Mouse (Mus musculus) heart, postnatal 36 days (tissue): ENCODE results near the gene Syt5. TPM values are rescaled to one million over a fixed set of nuclear protein-coding genes. Genes with fewer than 3 reads are reported as not detected.
A peak's percentile ranks its signal among the peaks of the same experiment; 100 is the strongest.

Source experiments
- DNase-seq, 2 experiments: peaks; one replicate each; pipeline ENCODE4 v3.0.0; 2021 to 2022
- intact Hi-C: fragments of 180-260 bp; cut with DNase I; formaldehyde crosslinking; loops from one replicate; pipeline ENCODE4 v1.15.1; 2025
- microRNA-seq, 2 experiments: library from miRNA; unstranded; fragments of <30 nt; microRNA quantifications; one replicate each; pipeline ENCODE4 v1.2.0; 2021; ENCODE audit warnings: borderline number of aligned reads in 2 of 2
- total RNA-seq, 2 experiments: library from RNA; stranded (reverse); gene quantifications; 2 replicates each; pipeline ENCODE4 v1.2.3; 2021

Syt5 gene
- total RNA-seq, 2 experiments from 2014 or later, result 0.54 to 0.89 TPM

GRCm38 (mm10) chr7:4502421-4503090 lies 44.8 kb downstream of the Syt5 start:
- no peak for DNase-seq
- intact Hi-C loops, result no loop called here

DNA sequence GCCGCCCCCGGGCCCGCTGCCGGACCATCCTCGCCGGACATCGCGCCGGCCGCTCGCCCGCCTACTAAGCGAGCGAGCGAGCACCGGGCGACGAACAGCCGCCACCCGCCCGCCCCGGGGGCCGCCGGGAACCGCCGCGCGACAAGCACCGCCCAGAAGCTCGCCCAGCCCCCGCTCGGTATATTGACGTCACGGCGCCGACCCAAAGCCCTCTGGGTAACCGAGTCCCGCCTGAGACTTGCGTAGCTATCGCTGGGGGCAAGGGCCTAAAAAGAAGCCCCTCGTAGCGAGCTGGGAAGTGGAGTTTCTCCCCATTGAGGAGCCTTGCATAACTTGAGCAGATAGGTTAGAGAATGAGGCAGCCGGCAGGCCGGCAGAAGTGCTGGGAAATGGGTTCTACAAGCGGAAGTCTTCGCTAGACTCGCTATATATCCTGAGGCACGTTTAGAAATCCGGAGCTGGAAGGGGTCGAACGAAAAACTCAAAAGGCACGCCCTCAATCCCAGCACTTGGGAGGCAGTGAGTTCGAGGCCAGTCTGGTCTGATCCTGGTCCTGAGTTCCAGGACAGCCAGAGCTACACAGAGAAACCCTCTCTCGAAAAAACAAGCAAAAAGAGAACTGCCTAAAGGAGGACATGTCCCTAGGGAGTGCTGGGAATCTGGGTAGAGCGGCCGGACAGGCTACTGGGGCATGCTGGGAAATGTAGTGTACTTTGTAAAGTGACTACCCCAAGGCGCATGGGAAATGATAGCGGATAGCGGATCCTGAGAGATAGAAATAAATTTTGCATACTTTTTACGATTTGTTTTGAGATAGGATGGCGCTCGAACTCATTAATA lies 45.6 kb downstream of the Syt5 start, which contains the start of gene Ppp1r12c:
Ppp1r12c (minus strand) TSS at position 123 of the 840 bp plus-strand sequence.
- intact Hi-C loops, result no loop called here
- DNase-seq, result peak; percentile 96 to 98

- intact Hi-C loops, result no loop called here
- DNase-seq, result peak; percentile 52 to 62
These were observed 46.4 kb downstream of the Syt5 start for GRCm38 (mm10) chr7:4500892-4501471.

GRCm38 (mm10) chr7:4499034-4499433 lies 48.3 kb downstream of the Syt5 start:
- no peak for DNase-seq

DNA sequence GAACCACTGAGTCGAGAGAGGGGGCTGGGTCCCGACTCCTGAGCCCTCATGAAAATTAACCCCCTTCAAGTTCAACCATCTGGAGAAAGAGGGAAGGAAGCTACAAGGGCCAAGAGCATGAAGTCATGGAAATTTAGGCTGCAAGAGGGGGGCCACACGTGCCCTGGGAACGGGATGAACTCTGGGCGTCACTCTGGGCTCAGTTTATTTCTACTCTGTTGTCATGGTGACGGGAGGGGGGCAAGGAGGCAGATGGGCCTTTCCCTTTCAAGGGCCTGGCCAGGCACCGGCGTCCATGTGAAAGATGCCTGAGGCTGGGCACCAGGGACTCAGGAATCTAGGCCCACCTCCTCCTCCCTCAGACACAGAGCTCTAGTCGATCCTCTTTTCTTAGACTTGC lies 49.1 kb downstream of the Syt5 start:
- intact Hi-C loops, result loop anchor here (5.0 to 10.0 kb wide), 3 partner anchors 427 to 1211 kb away; partner anchors contain the start of genes Myadm, Nat14, Prkcg and Ssc5d
- DNase-seq, result peak; percentile 74 to 83

More at GRCm38 (mm10) chr7:4499034-4499433, 48.3 kb downstream of the Syt5 start:
- intact Hi-C loops, result loop anchor here (5.0 to 10.0 kb wide), 3 partner anchors 426 to 1212 kb away; partner anchors contain the start of genes Myadm, Nat14, Prkcg and Ssc5d

DNA sequence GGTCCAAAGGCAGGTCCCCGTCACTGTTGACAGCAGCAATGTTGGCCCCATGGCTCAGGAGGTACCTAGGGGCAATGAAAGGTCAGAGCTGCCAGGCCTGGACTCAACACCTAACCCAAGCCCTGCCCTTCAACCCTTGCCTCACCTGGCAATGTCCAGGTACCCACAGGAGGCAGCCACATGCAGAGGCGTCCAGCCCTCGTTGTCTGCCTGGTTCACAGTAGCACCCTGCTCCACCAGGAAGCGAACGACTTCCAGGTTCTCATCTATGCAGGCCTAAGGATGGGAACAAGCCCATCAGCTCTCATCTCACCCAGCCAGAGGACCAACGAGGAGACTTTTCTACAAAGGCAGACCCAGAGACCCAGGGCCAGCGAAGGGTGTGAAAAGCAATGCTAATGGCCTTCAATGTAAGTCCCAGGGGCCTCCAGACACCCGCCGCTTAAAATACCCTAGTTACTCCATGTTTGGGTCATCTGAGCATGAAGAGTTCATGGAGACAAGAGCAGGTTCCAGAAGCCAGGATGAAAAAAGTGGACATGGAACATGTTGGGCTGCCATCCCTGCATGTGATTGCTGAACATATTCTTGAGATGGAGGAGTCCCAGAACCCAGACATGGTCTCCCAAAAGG lies 50.0 kb downstream of the Syt5 start:
- DNase-seq, result no peak
- intact Hi-C loops, result loop anchor here (5.0 to 10.0 kb wide), 3 partner anchors 427 to 1210 kb away; partner anchors contain the start of genes Myadm, Nat14, Prkcg and Ssc5d

GRCm38 (mm10) chr7:4496468-4496867 lies 50.9 kb downstream of the Syt5 start:
- intact Hi-C loops, result loop anchor here (5.0 to 10.0 kb wide), 3 partner anchors 428 to 1209 kb away; partner anchors contain the start of genes Myadm, Nat14, Prkcg and Ssc5d
- no peak for DNase-seq

- intact Hi-C loops, result loop anchor here (10.0 kb wide), 2 partner anchors 431 to 571 kb away; partner anchors contain the start of genes Nat14, Ssc5d and U2af2
- no peak for DNase-seq
These were observed 53.4 kb downstream of the Syt5 start for GRCm38 (mm10) chr7:4493991-4494390.

DNA sequence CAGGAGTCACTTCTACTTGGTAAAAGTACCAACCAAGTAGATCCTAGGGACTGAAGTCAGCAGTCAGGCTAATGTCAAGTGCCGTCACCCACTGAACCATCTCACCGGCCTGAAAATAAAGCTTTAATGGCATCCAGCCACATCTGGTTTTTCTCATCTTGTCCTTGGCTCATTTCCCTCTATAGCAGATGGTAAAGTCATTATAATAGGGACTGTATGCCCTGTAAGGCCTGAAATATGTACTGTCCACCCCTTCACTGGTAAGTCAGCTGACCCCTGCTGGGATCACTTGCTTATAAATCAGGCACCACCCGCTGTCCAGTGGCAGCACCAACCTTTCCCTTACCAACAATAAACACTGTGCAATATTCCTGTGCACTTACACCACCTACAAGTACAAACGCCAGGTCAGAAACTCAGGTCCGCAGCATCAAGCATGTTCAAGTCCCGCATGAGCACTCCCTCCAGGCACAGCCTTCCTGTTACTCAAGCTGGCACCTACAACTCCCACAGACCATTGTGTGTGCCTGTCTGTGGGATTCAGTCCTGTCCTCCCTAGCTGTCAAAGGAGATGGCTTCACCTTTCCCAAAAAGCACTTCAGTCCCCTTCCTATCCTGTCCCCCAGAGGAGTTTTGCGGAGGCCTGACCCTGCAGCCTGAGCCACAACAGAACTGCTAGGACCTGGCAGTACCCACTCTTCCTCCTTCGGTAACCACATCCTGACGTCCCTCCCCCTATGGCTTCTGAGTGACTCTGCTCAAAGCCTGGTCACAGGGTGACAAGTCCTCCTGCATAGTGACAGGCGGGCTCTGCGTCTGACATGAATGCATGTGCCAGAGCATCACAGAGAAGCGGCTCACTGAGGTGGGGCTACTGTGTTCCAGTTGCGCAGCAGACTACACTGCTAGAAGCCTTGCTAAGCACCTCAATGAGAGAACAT lies 54.8 kb downstream of the Syt5 start:
- no peak for DNase-seq

DNA sequence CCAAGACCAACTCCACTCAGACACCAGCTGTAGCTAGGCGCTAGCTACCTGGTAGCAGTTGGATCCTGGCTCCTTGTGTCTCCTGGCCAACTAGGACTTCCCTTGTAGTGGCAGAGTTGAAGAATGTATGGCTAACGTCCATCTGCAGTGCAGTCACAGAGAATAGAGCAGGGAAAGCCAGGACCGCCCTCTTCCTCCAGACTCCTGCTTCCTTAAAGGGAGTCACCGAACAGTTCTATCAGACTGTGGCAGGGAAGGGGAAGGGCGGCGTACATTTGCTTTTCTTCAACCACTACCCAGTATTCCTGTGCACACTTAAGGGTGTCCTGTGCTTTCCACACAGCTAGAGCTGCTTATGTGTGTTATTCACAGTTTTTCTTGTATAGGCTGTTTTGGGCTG lies 56.0 kb downstream of the Syt5 start:
- peak in 1 of 2 experiments; percentile 59 for DNase-seq
- intact Hi-C loops, result loop anchor here (10.0 kb wide), 2 partner anchors 433 to 573 kb away; partner anchors contain the start of genes Nat14, Ssc5d and U2af2

More for the DNA sequence above, 54.8 kb downstream of the Syt5 start:
- intact Hi-C loops, result loop anchor here (10.0 kb wide), 2 partner anchors 432 to 572 kb away; partner anchors contain the start of genes Nat14, Ssc5d and U2af2

Small RNA genes within 50 kb of the gene (microRNA-seq; reads per million reads assigned to microRNA genes)
- 0 reads per million in 2 experiments for gene Gm23577

Other genes starting within 250 kb of the Syt5 start
- not detected for gene Ncr1, start 209.8 kb downstream of the Syt5 start, total RNA-seq
- gene Gp6, start 149.8 kb downstream of the Syt5 start, total RNA-seq, result under 1 TPM; 0.36 to 0.60 TPM
- 10 to 100 TPM; 24.6 to 31.3 TPM for gene Rdh13, start 101.9 kb downstream of the Syt5 start, total RNA-seq
- gene Eps8l1, start 86.9 kb downstream of the Syt5 start, total RNA-seq, result 1 to 10 TPM; 1.5 to 3.5 TPM
- gene Ppp1r12c, start 45.9 kb downstream of the Syt5 start, total RNA-seq, result 10 to 100 TPM; 59.7 to 62.2 TPM
- 10 to 100 TPM; 20.0 to 21.3 TPM for gene Tnnt1, start 31.2 kb downstream of the Syt5 start, total RNA-seq
- gene Tnni3, start 23.3 kb downstream of the Syt5 start, total RNA-seq, result over 10,000 TPM in 1 of 2 experiments, 1,000 to 10,000 TPM in 1; 9,756 to 10,673 TPM
- 1 to 10 TPM; 2.0 to 3.0 TPM for gene Dnaaf3, start 15.1 kb downstream of the Syt5 start, total RNA-seq
- not detected for gene Ptprh, start 56.5 kb upstream of the Syt5 start, total RNA-seq
- gene Tmem86b, start 83.9 kb upstream of the Syt5 start, total RNA-seq, result 1 to 10 TPM; 4.2 to 5.1 TPM
- gene Ppp6r1, start 111.5 kb upstream of the Syt5 start, total RNA-seq, result 10 to 100 TPM; 72.1 to 73.7 TPM
- 10 to 100 TPM; 27.2 to 34.7 TPM for gene Hspbp1, start 137.5 kb upstream of the Syt5 start, total RNA-seq
- 1 to 10 TPM; 1.2 TPM for gene Brsk1, start 143.1 kb upstream of the Syt5 start, total RNA-seq
- gene Tmem150b, start 177.7 kb upstream of the Syt5 start, total RNA-seq, result under 1 TPM; 0.11 to 0.30 TPM
- gene Kmt5c, start 192.6 kb upstream of the Syt5 start, total RNA-seq, result 10 to 100 TPM; 14.8 to 15.9 TPM
- 1 to 10 TPM; 1.9 to 2.3 TPM for gene Cox6b2, start 205.6 kb upstream of the Syt5 start, total RNA-seq
- not detected for gene Fam71e2, start 223.8 kb upstream of the Syt5 start, total RNA-seq
- gene Il11, start 235.3 kb upstream of the Syt5 start, total RNA-seq, result not detected
- not detected for gene Tmem190, start 235.4 kb upstream of the Syt5 start, total RNA-seq
- 1 to 10 TPM; 4.4 to 5.7 TPM for gene Tmem238, start 242.1 kb upstream of the Syt5 start, total RNA-seq
- 100 to 1,000 TPM; 515 to 545 TPM for gene Rpl28, start 245.3 kb upstream of the Syt5 start, total RNA-seq